Mouse (Mus musculus) forebrain, embryonic 15.5 days (tissue): ENCODE data around the gene Tmem221. TPM values are rescaled to one million over a fixed set of nuclear protein-coding genes. Genes with fewer than 3 reads are reported as not detected.
A peak's percentile ranks its signal among the peaks of the same experiment; 100 is the strongest.

ENCODE experiments used
- ATAC-seq: fragments of 200-750 bp; cut with Nextera tagmentation; replicated peaks from 2 replicates; pipeline ENCODE4 v1.8.0; 2017; ENCODE audit warnings: mild to moderate bottlenecking, moderate TSS enrichment, moderate library complexity
- H3K27ac ChIP-seq: fragments of 300-500 bp; sonication (generic); replicated peaks from 2 replicates; pipeline ENCODE4 v1.5.1; 2015; ENCODE audit warnings: mild to moderate bottlenecking, inconsistent platforms
- H3K27me3 ChIP-seq: fragments of 300-500 bp; sonication (generic); 2 replicates; pipeline ENCODE4 v1.6.1; 2015; ENCODE audit warnings: inconsistent platforms
- H3K36me3 ChIP-seq: fragments of 300-500 bp; sonication (generic); 2 replicates; pipeline ENCODE4 v1.6.1; 2015; ENCODE audit warnings: mild to moderate bottlenecking, inconsistent platforms
- H3K4me1 ChIP-seq: fragments of 300-500 bp; sonication (generic); 2 replicates; pipeline ENCODE4 v1.6.1; 2015; ENCODE audit warnings: inconsistent platforms
- H3K4me2 ChIP-seq: fragments of 300-500 bp; sonication (generic); replicated peaks from 2 replicates; pipeline ENCODE4 v1.6.1; 2015; ENCODE audit warnings: mild to moderate bottlenecking, inconsistent platforms
- H3K4me3 ChIP-seq: fragments of 300-500 bp; sonication (generic); 2 replicates; pipeline ENCODE4 v1.5.1; 2015; ENCODE audit warnings: mild to moderate bottlenecking, inconsistent platforms
- H3K9ac ChIP-seq: fragments of 300-500 bp; sonication (generic); replicated peaks from 2 replicates; pipeline ENCODE4 v1.6.1; 2015; ENCODE audit warnings: mild to moderate bottlenecking, inconsistent platforms
- H3K9me3 ChIP-seq: fragments of 300-500 bp; sonication (generic); 2 replicates; pipeline ENCODE4 v1.6.1; 2016; ENCODE audit warnings: inconsistent platforms
- WGBS: fragments of 180-500 bp; shearing (Covaris S2); methylation state at CpG from one replicate; pipeline ENCODE4 v1.1.7; 2015; ENCODE audit warnings: mixed read lengths; 5-methylcytosine and 5-hydroxymethylcytosine counted together
- polyA plus RNA-seq: library from polyadenylated mRNA; unstranded; fragments of >200 nt; fragmentation: Nextera tagmentation; extraction: Ambion mirVana; gene quantifications from 2 replicates; pipeline ENCODE4 v1.2.1, GENCODE M21; 2015

Tmem221 gene
- 0.11 and 0.20 TPM in 2 replicates for polyA plus RNA-seq

- H3K9me3 ChIP-seq = no peaks in the 10 kb centered on the region
- no peak within 1 kb of the TSS for H3K9ac ChIP-seq
- H3K27me3 ChIP-seq = peaks cover 81% of the 10 kb centered on the region
- WGBS = 3% methylated on average over 70 of the region's 70 CpGs
- no peak within 1 kb of the TSS for H3K27ac ChIP-seq
- peaks cover 19% of the 10 kb centered on the region for H3K4me1 ChIP-seq
- no peak for ATAC-seq
- H3K36me3 ChIP-seq = no peaks in the 10 kb centered on the region
- H3K4me2 ChIP-seq = peak within 1 kb of the TSS; percentile 33
- H3K4me3 ChIP-seq = peak within 1 kb of the TSS; percentile 26
These were observed at the start of gene Tmem221 for GRCm38 (mm10) chr8:71558071-71558957. Tmem221 (minus strand) TSS chr8:71558871.

GRCm38 (mm10) chr8:71604021-71604420 lies 45.4 kb upstream of the Tmem221 start:
- Histone ChIP-seq H3K27me3 (peaks cover 34% of the 10 kb centered on the region), H3K9me3 (no peaks in the 10 kb centered on the region), H3K4me3 (no peak overlapping the region), H3K36me3 (no peaks in the 10 kb centered on the region), H3K4me1 (peaks cover 14% of the 10 kb centered on the region), H3K9ac (no peak overlapping the region), H3K27ac (no peak overlapping the region), H3K4me2 (no peak overlapping the region)
- no peak for ATAC-seq
- WGBS = 56% methylated on average over 7 of the region's 7 CpGs

GRCm38 (mm10) chr8:71602666-71603334 lies 44.1 kb upstream of the Tmem221 start:
- WGBS = 1% methylated on average over 32 of the region's 32 CpGs
- Histone ChIP-seq H3K4me2 (peak overlapping the region; percentile 44), H3K9ac (peak overlapping the region; percentile 25), H3K4me3 (peak overlapping the region; percentile 36), H3K27ac (0 out of 2 replicates have a peak overlapping the region, but pooled peaks have one; percentile 9), H3K9me3 (no peaks in the 10 kb centered on the region), H3K27me3 (peaks cover 34% of the 10 kb centered on the region), H3K4me1 (peaks cover 14% of the 10 kb centered on the region), H3K36me3 (no peaks in the 10 kb centered on the region)
- peak; percentile 70 for ATAC-seq

- Histone ChIP-seq H3K4me3 (peak overlapping the region; percentile 36), H3K4me2 (peak overlapping the region; percentile 44), H3K27me3 (peaks cover 34% of the 10 kb centered on the region), H3K27ac (0 out of 2 replicates have a peak overlapping the region, but pooled peaks have one; percentile 9), H3K4me1 (peaks cover 14% of the 10 kb centered on the region), H3K9ac (peak overlapping the region; percentile 25), H3K9me3 (no peaks in the 10 kb centered on the region), H3K36me3 (no peaks in the 10 kb centered on the region)
- peak; percentile 49 for ATAC-seq
- WGBS = 3% methylated on average over 60 of the region's 65 CpGs
These were observed 43.4 kb upstream of the Tmem221 start for GRCm38 (mm10) chr8:71601939-71602665.

GRCm38 (mm10) chr8:71598841-71599240 lies 40.2 kb upstream of the Tmem221 start:
- Histone ChIP-seq H3K4me3 (no peak overlapping the region), H3K36me3 (no peaks in the 10 kb centered on the region), H3K4me2 (no peak overlapping the region), H3K27ac (no peak overlapping the region), H3K9me3 (no peaks in the 10 kb centered on the region), H3K4me1 (peaks cover 19% of the 10 kb centered on the region), H3K9ac (no peak overlapping the region), H3K27me3 (peaks cover 33% of the 10 kb centered on the region)
- 94% methylated on average over 5 of the region's 5 CpGs for WGBS
- ATAC-seq = no peak

- H3K9me3 ChIP-seq = no peaks in the 10 kb centered on the region
- H3K4me2 ChIP-seq = no peak overlapping the region
- H3K27me3 ChIP-seq = peaks cover 29% of the 10 kb centered on the region
- no peak for ATAC-seq
- peaks cover 23% of the 10 kb centered on the region for H3K4me1 ChIP-seq
- no peak overlapping the region for H3K9ac ChIP-seq
- H3K36me3 ChIP-seq = no peaks in the 10 kb centered on the region
- no peak overlapping the region for H3K27ac ChIP-seq
- H3K4me3 ChIP-seq = no peak overlapping the region
These were observed 39.7 kb upstream of the Tmem221 start for GRCm38 (mm10) chr8:71598375-71598774.

- Histone ChIP-seq H3K9me3 (no peaks in the 10 kb centered on the region), H3K36me3 (no peaks in the 10 kb centered on the region), H3K27ac (no peak within 1 kb of the TSS), H3K4me3 (no peak within 1 kb of the TSS), H3K4me1 (peaks cover 25% of the 10 kb centered on the region), H3K9ac (no peak within 1 kb of the TSS), H3K27me3 (peaks cover 20% of the 10 kb centered on the region), H3K4me2 (no peak within 1 kb of the TSS)
- WGBS = 88% methylated on average over 3 of the region's 3 CpGs
- ATAC-seq = no peak
These were observed 38.8 kb upstream of the Tmem221 start, which contains the start of gene Fam129c for GRCm38 (mm10) chr8:71597451-71597850. Fam129c (plus strand) TSS chr8:71597648.

- peaks cover 19% of the 10 kb centered on the region for H3K4me1 ChIP-seq
- 79% methylated on average over 4 of the region's 4 CpGs for WGBS
- H3K27me3 ChIP-seq = peaks cover 13% of the 10 kb centered on the region; the same call in 1 of the 2 replicates
- no peak for ATAC-seq
- no peak overlapping the region for H3K9ac ChIP-seq
- H3K4me2 ChIP-seq = no peak overlapping the region
- H3K9me3 ChIP-seq = no peaks in the 10 kb centered on the region
- no peaks in the 10 kb centered on the region for H3K36me3 ChIP-seq
- H3K4me3 ChIP-seq = no peak overlapping the region
- H3K27ac ChIP-seq = no peak overlapping the region
These were observed 38.1 kb upstream of the Tmem221 start for GRCm38 (mm10) chr8:71596798-71597197.

GRCm38 (mm10) chr8:71596384-71596783 lies 37.7 kb upstream of the Tmem221 start:
- no peak overlapping the region for H3K4me3 ChIP-seq
- no peak for ATAC-seq
- no peak overlapping the region for H3K4me2 ChIP-seq
- H3K36me3 ChIP-seq = no peaks in the 10 kb centered on the region
- WGBS = 64% methylated on average over 6 of the region's 6 CpGs
- no peak overlapping the region for H3K27ac ChIP-seq
- H3K9ac ChIP-seq = no peak overlapping the region
- H3K4me1 ChIP-seq = peaks cover 21% of the 10 kb centered on the region
- no peaks in the 10 kb centered on the region for H3K9me3 ChIP-seq
- H3K27me3 ChIP-seq = peaks cover 10% of the 10 kb centered on the region; the same call in 1 of the 2 replicates

- peaks cover 6% of the 10 kb centered on the region; the same call in 1 of the 2 replicates for H3K27me3 ChIP-seq
- H3K4me3 ChIP-seq = peak overlapping the region; percentile 15
- no peak overlapping the region for H3K27ac ChIP-seq
- H3K36me3 ChIP-seq = no peaks in the 10 kb centered on the region
- peak; percentile 26 for ATAC-seq
- 0 out of 2 replicates have a peak overlapping the region, but pooled peaks have one; percentile 22 for H3K9ac ChIP-seq
- H3K9me3 ChIP-seq = no peaks in the 10 kb centered on the region
- peaks cover 27% of the 10 kb centered on the region for H3K4me1 ChIP-seq
- 6% methylated on average over 27 of the region's 27 CpGs for WGBS
- peak overlapping the region; percentile 31 for H3K4me2 ChIP-seq
These were observed 37.2 kb upstream of the Tmem221 start for GRCm38 (mm10) chr8:71595862-71596261.

- no peak overlapping the region for H3K9ac ChIP-seq
- ATAC-seq = no peak
- H3K27me3 ChIP-seq = no peaks in the 10 kb centered on the region
- H3K4me2 ChIP-seq = no peak overlapping the region
- WGBS = 94% methylated on average over 4 of the region's 4 CpGs
- peaks cover 29% of the 10 kb centered on the region for H3K4me1 ChIP-seq
- H3K4me3 ChIP-seq = no peak overlapping the region
- no peaks in the 10 kb centered on the region for H3K9me3 ChIP-seq
- no peak overlapping the region for H3K27ac ChIP-seq
- H3K36me3 ChIP-seq = no peaks in the 10 kb centered on the region
These were observed 35.7 kb upstream of the Tmem221 start for GRCm38 (mm10) chr8:71594324-71594722.
